Mouse (Mus musculus): ENCODE results near the gene Samd14. TPM values are rescaled to one million over a fixed set of nuclear protein-coding genes. Genes with fewer than 3 reads are reported as not detected.
"Not testable (repeated sequence)": the region's sequence is repeated elsewhere in the genome, so short reads cannot be mapped to it uniquely, and the experiment has no call there.

Gene Samd14
- total RNA-seq (2021) = 10 to 100 TPM; 48.4 to 49.1 TPM

DNA sequence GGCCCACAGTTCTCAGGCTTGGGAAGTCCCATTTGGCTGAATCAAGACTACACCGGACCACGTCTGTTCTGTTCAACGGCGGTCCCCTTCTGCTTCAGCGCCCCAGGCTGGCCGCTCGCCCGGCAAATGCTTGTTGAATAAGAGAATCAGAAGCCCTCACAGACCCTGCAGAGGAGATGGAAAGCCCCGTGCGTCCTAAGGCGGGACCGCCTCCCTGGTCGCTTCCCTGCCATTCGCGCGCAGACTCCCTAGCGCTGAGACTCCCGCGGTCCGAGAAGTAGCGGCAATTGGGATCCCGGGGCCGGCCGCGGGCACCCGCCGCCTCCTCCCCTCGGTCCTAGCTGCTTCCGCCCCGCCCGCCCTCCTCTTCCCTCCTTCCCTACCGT is at the start of gene Samd14:
Gene Samd14, plus strand, starts transcription at position 251 of the 386 bp plus-strand sequence.
- peak; percentile 54 to 60 for DNase-seq (ENCODE audit: extremely low spot score in 1 of 2, low spot score in 1 of 2)

- no peak for DNase-seq (ENCODE audit: extremely low spot score in 1 of 2, low spot score in 1 of 2)
Measured at GRCm38 (mm10) chr11:94962534-94963101, 47.1 kb upstream of the Samd14 start.

- no peak for DNase-seq (ENCODE audit: extremely low spot score in 1 of 2, low spot score in 1 of 2)
Measured at GRCm38 (mm10) chr11:94967419-94967818, 42.3 kb upstream of the Samd14 start, which contains the start of gene Hils1. Gene Hils1 (plus strand): TSS chr11:94967593.

GRCm38 (mm10) chr11:94968187-94968586 is 41.5 kb upstream of the Samd14 start:
- DNase-seq (ENCODE audit: extremely low spot score in 1 of 2, low spot score in 1 of 2) = peak in 1 of 2 experiments; percentile 34

DNA sequence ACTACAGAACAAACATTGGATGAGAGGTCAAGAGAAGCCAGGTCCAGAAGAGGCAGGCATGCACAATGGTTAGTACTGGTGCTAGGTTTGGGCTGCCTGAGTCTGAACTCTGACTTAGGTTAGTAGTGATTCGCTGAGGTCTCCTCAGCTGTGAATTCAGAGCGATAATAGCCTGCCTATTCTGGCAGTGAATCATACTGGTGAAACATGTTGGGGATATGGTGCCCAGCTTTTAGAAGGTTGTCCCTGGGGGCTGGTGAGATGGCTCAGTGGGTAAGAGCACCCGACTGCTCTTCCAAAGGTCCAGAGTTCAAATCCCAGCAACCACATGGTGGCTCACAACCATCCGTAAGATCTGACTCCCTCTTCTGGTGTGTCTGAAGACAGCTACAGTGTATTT is 40.0 kb upstream of the Samd14 start:
- not testable (repeated sequence) for DNase-seq (ENCODE audit: extremely low spot score in 1 of 2, low spot score in 1 of 2)

GRCm38 (mm10) chr11:94970210-94970943 is 39.3 kb upstream of the Samd14 start:
- DNase-seq (ENCODE audit: extremely low spot score in 1 of 2, low spot score in 1 of 2) = peak; percentile 72 to 76

- no peak for DNase-seq (ENCODE audit: extremely low spot score in 1 of 2, low spot score in 1 of 2)
Measured at GRCm38 (mm10) chr11:94971895-94972615, 37.6 kb upstream of the Samd14 start.

GRCm38 (mm10) chr11:94972887-94973286 is 36.8 kb upstream of the Samd14 start:
- DNase-seq (ENCODE audit: extremely low spot score in 1 of 2, low spot score in 1 of 2) = no peak

GRCm38 (mm10) chr11:94973313-94973712 is 36.4 kb upstream of the Samd14 start:
- DNase-seq (ENCODE audit: extremely low spot score in 1 of 2, low spot score in 1 of 2) = no peak

- no peak for DNase-seq (ENCODE audit: extremely low spot score in 1 of 2, low spot score in 1 of 2)
Measured at GRCm38 (mm10) chr11:94974951-94975350, 34.7 kb upstream of the Samd14 start.

- DNase-seq (ENCODE audit: extremely low spot score in 1 of 2, low spot score in 1 of 2) = no peak
Measured at GRCm38 (mm10) chr11:94976199-94976598, 33.5 kb upstream of the Samd14 start, which contains the start of gene Sgca. Gene Sgca (minus strand): TSS chr11:94976327.

DNA sequence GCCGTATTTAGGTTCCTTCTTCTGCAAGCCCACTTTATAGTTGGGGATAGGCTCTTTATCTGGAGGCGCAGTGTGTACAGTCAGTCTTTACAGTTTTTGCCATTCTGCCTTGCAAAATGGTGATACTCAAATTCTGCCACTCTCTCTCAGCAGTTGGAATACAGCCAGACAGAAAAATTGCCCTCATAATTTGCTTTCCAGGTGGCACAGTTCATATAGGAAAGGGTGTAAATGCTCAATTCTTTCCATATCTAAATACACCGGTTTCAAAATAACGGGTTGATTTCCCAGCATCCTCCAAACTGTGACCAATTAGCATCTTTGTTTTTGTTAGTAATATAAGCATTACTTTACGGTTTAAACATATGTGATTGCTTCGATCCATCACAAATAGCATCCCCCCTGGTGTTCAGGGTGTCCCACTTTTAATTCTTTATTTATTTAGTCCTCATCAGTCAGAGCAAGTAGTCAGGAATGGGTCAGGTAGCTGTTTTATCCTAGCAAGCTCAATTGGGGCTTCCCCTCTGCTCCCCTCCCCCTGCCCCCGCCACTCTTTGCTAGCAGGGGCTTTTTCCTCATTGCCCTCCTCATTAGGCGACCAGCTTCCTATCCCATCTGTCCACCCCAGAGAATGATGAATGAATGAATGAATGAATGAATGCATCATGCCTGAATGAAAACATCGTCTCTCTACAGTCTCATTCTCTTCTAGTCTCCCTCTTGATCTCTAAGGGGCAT is 31.3 kb upstream of the Samd14 start:
- no peak for DNase-seq (ENCODE audit: extremely low spot score in 1 of 2, low spot score in 1 of 2)

DNA sequence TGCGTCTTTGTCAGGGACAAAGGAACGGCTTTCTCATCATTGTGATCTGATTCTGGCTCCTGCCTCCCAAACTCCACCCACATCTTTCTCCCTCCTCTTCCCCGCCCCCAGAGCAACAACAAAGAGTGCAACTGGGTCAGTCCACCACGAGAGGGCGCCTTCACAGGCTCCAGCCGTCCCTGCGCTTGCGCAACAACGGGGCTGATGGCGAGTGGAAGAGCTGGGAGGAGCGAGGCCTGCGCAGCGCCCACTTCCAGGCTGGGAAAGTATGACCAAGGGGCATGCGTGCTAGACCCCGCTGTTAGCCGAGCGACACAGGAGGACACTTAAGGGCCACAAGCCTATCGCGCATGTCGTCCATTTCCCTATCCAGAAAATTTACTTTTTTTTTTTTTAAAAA is 30.7 kb upstream of the Samd14 start:
- DNase-seq (ENCODE audit: extremely low spot score in 1 of 2, low spot score in 1 of 2) = peak; percentile 95 to 96

DNA sequence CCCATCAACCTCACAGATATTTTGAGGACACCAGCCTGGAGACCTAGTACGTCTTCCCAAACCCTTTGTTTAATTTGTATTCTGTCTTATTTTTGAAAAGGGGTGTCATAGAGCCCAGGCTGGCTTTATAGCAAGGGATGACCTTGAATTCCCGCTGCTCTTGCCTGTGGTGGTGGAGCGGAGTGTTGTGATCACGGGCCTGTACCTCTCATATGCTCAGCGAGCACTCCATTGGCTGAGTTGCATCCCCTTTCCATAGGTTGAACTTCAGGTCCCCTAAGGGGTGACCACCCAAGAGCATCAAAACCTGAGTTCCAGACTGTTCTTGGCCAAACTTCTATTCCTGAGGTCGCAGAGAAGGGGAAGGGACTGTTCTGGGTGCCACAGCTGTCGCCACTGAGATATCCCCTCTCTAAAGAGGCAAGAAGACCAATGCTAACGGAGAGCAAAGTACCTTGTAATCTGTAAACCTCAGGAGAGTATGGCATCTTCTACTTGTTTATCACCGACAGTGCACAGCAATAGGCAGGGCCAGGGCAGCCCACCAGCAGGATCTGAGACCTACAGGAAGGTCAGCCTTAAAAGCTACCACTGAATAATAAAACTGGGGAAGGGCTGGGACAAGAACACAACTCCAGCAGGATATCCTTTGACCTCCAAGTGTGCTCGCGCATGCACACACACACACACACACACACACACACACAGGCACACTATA is 30.1 kb upstream of the Samd14 start:
- no peak for DNase-seq (ENCODE audit: extremely low spot score in 1 of 2, low spot score in 1 of 2)

DNA sequence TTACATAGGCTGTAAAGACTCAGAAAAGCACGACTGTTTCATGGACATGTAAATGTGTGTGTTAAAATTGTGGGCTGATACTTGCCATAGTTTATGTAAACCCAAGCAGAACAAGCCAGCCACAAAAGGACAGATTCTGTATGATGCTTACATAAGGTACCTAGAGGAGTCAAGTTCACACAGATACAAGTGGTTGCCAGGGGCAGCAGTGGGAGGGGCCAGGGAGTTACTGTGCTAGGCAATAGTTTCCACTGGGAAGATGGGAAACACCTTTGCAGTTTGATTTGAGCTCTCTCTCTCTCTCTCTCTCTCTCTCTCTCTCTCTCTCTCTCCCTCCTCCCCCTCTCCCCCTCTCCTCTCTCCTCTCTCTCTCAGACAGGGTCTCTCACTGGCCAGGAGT is 24.5 kb upstream of the Samd14 start:
- DNase-seq (ENCODE audit: extremely low spot score in 1 of 2, low spot score in 1 of 2) = no peak

DNA sequence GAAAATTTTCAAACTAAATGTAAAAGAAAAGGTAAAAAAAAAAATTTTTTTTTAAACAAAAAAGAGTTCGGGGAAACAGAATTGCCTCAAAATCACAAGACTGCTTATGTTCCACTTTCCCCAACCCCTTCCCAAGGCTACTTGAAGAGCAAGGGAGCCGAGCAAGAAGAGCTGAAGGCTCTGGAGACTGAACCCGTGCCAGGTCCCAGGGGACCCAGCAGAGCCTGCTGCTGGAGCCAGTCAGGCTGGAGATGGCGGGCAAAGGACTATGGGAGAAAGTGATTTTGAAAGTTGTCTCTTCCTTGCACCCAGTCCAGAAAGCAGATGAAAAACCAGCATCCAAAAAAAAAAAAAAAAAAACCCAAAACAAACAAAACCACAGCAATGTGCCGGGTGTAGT is 23.9 kb upstream of the Samd14 start:
- DNase-seq (ENCODE audit: extremely low spot score in 1 of 2, low spot score in 1 of 2) = no peak

DNA sequence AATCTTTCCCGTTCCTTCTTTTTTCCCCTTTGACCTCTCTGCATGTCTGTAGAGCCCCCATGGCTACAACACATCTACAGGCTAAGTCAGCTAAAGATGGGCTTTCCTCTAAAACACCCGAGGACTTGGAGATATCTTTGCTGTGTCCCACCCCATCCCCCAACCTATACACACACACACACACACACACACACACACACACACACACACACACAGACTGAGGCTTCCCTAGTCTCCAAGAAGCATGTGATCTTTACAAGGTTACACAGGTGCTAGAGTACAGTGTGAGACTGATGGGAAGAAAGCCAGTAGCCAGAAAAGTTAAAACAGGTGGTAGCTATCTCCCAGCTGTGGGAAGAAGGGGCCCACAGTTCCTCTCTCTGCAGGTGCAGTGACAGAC is 23.2 kb upstream of the Samd14 start:
- no peak for DNase-seq (ENCODE audit: extremely low spot score in 1 of 2, low spot score in 1 of 2)

DNA sequence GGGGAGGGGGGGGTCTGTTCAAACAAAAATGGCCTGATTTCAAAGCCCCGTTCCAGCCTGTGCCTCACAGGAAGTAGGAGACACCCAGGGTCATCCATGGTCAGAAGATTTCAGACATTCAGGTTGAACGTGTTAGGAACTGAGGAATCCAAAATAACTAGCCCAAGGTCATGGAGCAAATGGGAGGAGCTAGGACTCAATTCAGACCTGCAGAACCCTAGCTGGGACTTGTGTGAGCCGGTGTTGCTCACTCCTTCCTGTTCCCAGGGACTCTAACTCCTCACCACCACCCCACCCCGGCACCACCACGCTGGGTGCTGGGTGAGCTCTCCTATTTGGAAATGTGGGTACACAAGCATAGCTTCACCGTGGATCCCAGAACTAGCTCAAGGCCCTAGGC is 22.3 kb upstream of the Samd14 start:
- DNase-seq (ENCODE audit: extremely low spot score in 1 of 2, low spot score in 1 of 2) = peak in 1 of 2 experiments; percentile 14

DNA sequence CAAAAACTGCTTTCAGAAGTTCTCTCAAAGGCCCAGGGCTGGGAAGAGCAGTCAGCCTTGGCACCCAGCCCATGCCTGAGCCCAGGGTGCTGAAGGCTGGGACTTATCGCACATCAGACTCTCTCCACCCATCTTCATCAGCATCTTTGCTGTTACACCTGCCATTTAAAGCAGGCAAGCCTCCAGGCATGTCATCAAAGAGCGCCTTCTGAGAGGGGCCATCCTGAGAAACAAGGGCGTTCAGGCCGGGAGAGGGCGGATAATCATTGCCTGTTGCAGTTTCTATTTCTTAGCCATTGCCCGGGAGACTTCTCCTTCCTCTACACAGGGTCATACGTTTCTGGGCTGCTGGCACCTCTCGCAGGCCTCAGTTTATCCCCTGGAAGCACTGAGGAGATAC is 21.8 kb upstream of the Samd14 start:
- DNase-seq (ENCODE audit: extremely low spot score in 1 of 2, low spot score in 1 of 2) = peak in 1 of 2 experiments; percentile 7

Data from layer of hippocampus, postnatal 25 days (tissue).